8 mouse cellular contexts compared by ENCODE assay signal in the genomic region with DNA sequence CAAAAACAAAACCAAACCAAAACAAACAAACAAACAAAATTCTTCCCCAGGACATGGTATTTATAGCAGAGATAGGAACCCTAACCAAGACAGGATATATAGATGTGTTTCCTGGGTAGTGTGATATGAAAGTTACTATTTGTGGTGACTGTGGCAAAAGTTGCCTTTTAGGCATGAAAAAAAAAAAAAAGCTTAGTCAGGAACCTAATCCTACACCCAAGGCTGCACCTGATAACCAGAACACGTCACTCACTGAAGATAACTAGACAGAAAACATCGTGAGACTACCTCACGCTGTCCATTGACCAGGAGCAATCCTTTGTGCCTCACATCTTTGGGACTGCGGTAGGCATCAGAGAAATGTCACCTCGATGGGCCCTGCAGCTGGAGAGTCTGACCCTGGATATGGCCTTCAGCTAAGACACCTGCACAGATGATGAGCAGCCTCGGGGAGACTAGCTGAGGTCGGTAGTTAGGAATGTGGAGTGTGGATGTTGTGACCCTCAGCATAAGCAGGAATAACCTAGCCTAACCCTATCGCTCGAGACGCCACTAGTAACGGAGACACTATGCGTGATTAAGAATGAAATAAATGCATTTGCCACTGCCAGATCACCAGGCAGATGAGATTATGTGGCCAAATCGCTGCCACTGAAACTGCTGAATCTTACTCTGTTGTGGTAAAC. TPM values are rescaled to one million over a fixed set of nuclear protein-coding genes. Genes with fewer than 3 reads are reported as not detected.
A peak's percentile ranks its signal among the peaks of the same experiment; 100 is the strongest.
DNase-seq lines count a peak whose midpoint lies in the region; ATAC-seq and TF ChIP-seq lines count a peak whose summit lies in the region.

A gene (plus strand): TSS at position 249 of the 686 bp plus-strand sequence.

- intact Hi-C loops in heart, postnatal 25 days (cut with DNase I): loop anchor here (5.0 kb wide), 1 partner anchor 75 kb away; a partner anchor contains a TSS

- no peak for TF ChIP-seq POLR2A in CH12.LX (IDR thresholded peaks at IDR 0.05; ENCODE audit: low read depth, low read length)

- no peaks in the 10 kb centered on the region for H3K79me2 ChIP-seq in CH12.LX (replicated peaks; ENCODE audit: control insufficient read depth, extremely low read depth, insufficient read depth, poor library complexity, severe bottlenecking)

- no peak for TF ChIP-seq CTCF in CH12.LX (conservative IDR thresholded peaks at IDR 0.05 in 1 of 2, IDR thresholded peaks at IDR 0.05 in 1 of 2; ENCODE audit: low read depth in 2 of 2, low read length in 2 of 2)

- no peak for TF ChIP-seq RAD21 in CH12.LX (IDR thresholded peaks at IDR 0.05; ENCODE audit: low read depth, low read length)

- dilution Hi-C loops in CH12.LX (cut with MboI; ENCODE audit: extremely low pct_ligation_motif_present, extremely low pct_unique_long_range_greater_than_20kb, low sequenced_read_pairs): no loop called here

- no peak for ATAC-seq in heart, embryonic 11.5 days (replicated peaks; ENCODE audit: insufficient number of reproducible peaks, low FRiP score, low TSS enrichment)
- no peak for ATAC-seq in forebrain, embryonic 16.5 days
- no peak for ATAC-seq in limb, embryonic 15.5 days (ENCODE audit: insufficient number of reproducible peaks, low FRiP score, low TSS enrichment, low read depth)

- no peaks in the 10 kb centered on the region for H3K36me3 ChIP-seq in heart, embryonic 11.5 days (ENCODE audit: control insufficient read depth, insufficient read depth, low read length)
- no peaks in the 10 kb centered on the region for H3K36me3 ChIP-seq in CH12.LX (replicated peaks in 1 of 2; ENCODE audit: control insufficient read depth in 1 of 2, insufficient read depth in 1 of 2, low read length in 1 of 2)
- no peaks in the 10 kb centered on the region for H3K36me3 ChIP-seq in forebrain, embryonic 16.5 days (ENCODE audit: control insufficient read depth, insufficient read depth)
- no peaks in the 10 kb centered on the region for H3K36me3 ChIP-seq in limb, embryonic 15.5 days

- peak within 1 kb of the TSS; percentile 53 for H3K4me2 ChIP-seq in heart, embryonic 11.5 days
- peak within 1 kb of the TSS; percentile 70 for H3K4me2 ChIP-seq in CH12.LX (ENCODE audit: insufficient read depth, low read depth, poor library complexity, severe bottlenecking)
- peak within 1 kb of the TSS; percentile 24 for H3K4me2 ChIP-seq in forebrain, embryonic 16.5 days (ENCODE audit: low read length)
- 0 out of 2 replicates have a peak within 1 kb of the TSS, but pooled peaks have one; percentile 25 for H3K4me2 ChIP-seq in limb, embryonic 15.5 days

- H3K9me3 ChIP-seq in heart, embryonic 11.5 days (replicated peaks; ENCODE audit: control insufficient read depth, low read length): no peaks in the 10 kb centered on the region
- H3K9me3 ChIP-seq in CH12.LX (replicated peaks; ENCODE audit: low read length): no peaks in the 10 kb centered on the region
- no peaks in the 10 kb centered on the region for H3K9me3 ChIP-seq in forebrain, embryonic 16.5 days (ENCODE audit: control insufficient read depth, low read length)
- H3K9me3 ChIP-seq in limb, embryonic 15.5 days: no peaks in the 10 kb centered on the region

- DNase-seq in heart, postnatal 25 days (ENCODE audit: low spot score): no peak
- no peak for DNase-seq in CH12.LX (ENCODE audit: extremely low read depth)
- DNase-seq in retina, postnatal 1 day: no peak
- no peak for DNase-seq in cerebellum, adult 11 months
- no peak for DNase-seq in cerebellum, postnatal 14 days

- H3K4me1 ChIP-seq in heart, embryonic 11.5 days (ENCODE audit: control insufficient read depth, insufficient read depth, low read length): peaks cover 5% of the 10 kb centered on the region; the same call in 1 of the 2 replicates
- peaks cover 4 to 15% of the 10 kb centered on the region in 2 experiments; a peak in 3 of 4 replicates for H3K4me1 ChIP-seq in CH12.LX (ENCODE audit: control insufficient read depth in 1 of 2, insufficient read depth in 2 of 2)
- H3K4me1 ChIP-seq in forebrain, embryonic 16.5 days (replicated peaks; ENCODE audit: control insufficient read depth, insufficient read depth, low read length): peaks cover 5% of the 10 kb centered on the region; the same call in 1 of the 2 replicates
- peaks cover 7% of the 10 kb centered on the region; the same call in 1 of the 2 replicates for H3K4me1 ChIP-seq in limb, embryonic 15.5 days

- 52% methylated on average over 13 of the region's 13 CpGs for whole genome bisulfite sequencing in heart, embryonic 11.5 days (ENCODE audit: insufficient replicate concordance)
- WGBS in forebrain, embryonic 16.5 days: 70% methylated on average over 13 of the region's 13 CpGs
- WGBS in limb, embryonic 15.5 days: 60% methylated on average over 13 of the region's 13 CpGs

- in situ Hi-C loops in CH12.LX (cut with MboI; ENCODE audit: low pct_ligation_motif_present, low pct_unique_long_range_greater_than_20kb, low sequenced_read_pairs): no loop called here

- no peak within 1 kb of the TSS for H3K9ac ChIP-seq in heart, embryonic 11.5 days (ENCODE audit: low read depth, low read length)
- no peak within 1 kb of the TSS for H3K9ac ChIP-seq in CH12.LX (ENCODE audit: insufficient read depth, low read depth)
- no peak within 1 kb of the TSS for H3K9ac ChIP-seq in forebrain, embryonic 16.5 days (replicated peaks; ENCODE audit: low read depth, low read length)
- no peak within 1 kb of the TSS for H3K9ac ChIP-seq in limb, embryonic 15.5 days

- peaks cover 2% of the 10 kb centered on the region for H3K27me3 ChIP-seq in heart, embryonic 11.5 days (ENCODE audit: control insufficient read depth, insufficient read depth, low read length)
- peaks cover 4% of the 10 kb centered on the region for H3K27me3 ChIP-seq in CH12.LX (replicated peaks)
- H3K27me3 ChIP-seq in forebrain, embryonic 16.5 days (replicated peaks; ENCODE audit: control insufficient read depth, insufficient read depth, low read length): no peaks in the 10 kb centered on the region
- no peaks in the 10 kb centered on the region for H3K27me3 ChIP-seq in limb, embryonic 15.5 days

- H3K4me3 ChIP-seq in heart, embryonic 11.5 days (ENCODE audit: low read depth, low read length): peak within 1 kb of the TSS; percentile 23
- peak within 1 kb of the TSS in 1 of 3 experiments; percentile 35 for H3K4me3 ChIP-seq in CH12.LX (replicated peaks in 1 of 3; ENCODE audit: low read depth in 2 of 3, low read length in 2 of 3, poor library complexity in 1 of 3)
- no peak within 1 kb of the TSS for H3K4me3 ChIP-seq in forebrain, embryonic 16.5 days (replicated peaks; ENCODE audit: low read length)
- no peak within 1 kb of the TSS for H3K4me3 ChIP-seq in limb, embryonic 15.5 days

- H3K27ac ChIP-seq in heart, embryonic 11.5 days (ENCODE audit: low read depth, low read length): no peak within 1 kb of the TSS
- H3K27ac ChIP-seq in CH12.LX (ENCODE audit: insufficient read depth, low read depth): no peak within 1 kb of the TSS
- H3K27ac ChIP-seq in forebrain, embryonic 16.5 days (ENCODE audit: low read length): no peak within 1 kb of the TSS
- H3K27ac ChIP-seq in limb, embryonic 15.5 days: no peak within 1 kb of the TSS

- no peak for TF ChIP-seq EP300 in CH12.LX (IDR thresholded peaks at IDR 0.05; ENCODE audit: low read length)

TF ChIP-seq in CH12.LX, 34 proteins besides CTCF, POLR2A, EP300 and RAD21:
- TF ChIP-seq RCOR1 (conservative IDR thresholded peaks at IDR 0.05; ENCODE audit: low read depth, low read length): no peak
- TF ChIP-seq ZNF384 (IDR thresholded peaks at IDR 0.05; ENCODE audit: low read depth, low read length): peak; percentile 59; the same call in 1 of the 2 replicates
TF ChIP-seq in CH12.LX: peak in this region for 1.

RNA-seq across cellular contexts. Expression of the gene that starts here (rescaled TPM):
- 2.7 and 4.3 TPM in 2 replicates for polyA plus RNA-seq in heart, embryonic 11.5 days (2014; fragmentation: Nextera tagmentation; extraction: Ambion mirVana)
- 1 to 10 TPM; 4.0 to 8.1 TPM for total RNA-seq in heart, postnatal 25 days (2021)
- total RNA-seq in CH12.LX (2012; rRNA removed) (not detected in 2 replicates), CH12.LX (2014; rRNA removed) (not detected in 2 replicates)
- 0.31 and 0.38 TPM in 2 replicates for polyA plus RNA-seq in CH12.LX (2012; ENCODE audit: insufficient read length, low read depth)
- 2.8 and 3.5 TPM in 2 replicates for polyA plus RNA-seq in forebrain, embryonic 16.5 days (2015; fragmentation: Nextera tagmentation; extraction: Ambion mirVana)
- polyA plus RNA-seq in limb, embryonic 15.5 days (2015; fragmentation: Nextera tagmentation; extraction: Ambion mirVana): 2.6 and 3.2 TPM in 2 replicates

Comparison
In these comparisons a context has a peak if more than half of its experiments do, and no peak if none do; other contexts are left out.
1. RNA of the gene that starts here (total RNA-seq): 4.0 to 8.1 TPM in heart, postnatal 25 days; not detected in CH12.LX; every median in the first group is over 4 times any median in the second.
2. Peak in every context shown above with its lines, with median percentiles within 50 percentile points of each other: H3K4me2 ChIP-seq.